ENCODE assay signal across 20 mouse cellular contexts in genomic region chr5:36100488-36100887, GRCm38 (mm10).
"Had no signal": no experiment of that assay in that cellular context is flagged by ENCODE, and none has a peak within 500 bp of the region (broad histone marks: within the 10 kb centered on the region; RNA-seq: fewer than 3 reads in every experiment).

No protein-coding gene starts in this region.

- H3K4me2 ChIP-seq: hindbrain, embryonic 15.5 days; intestine, embryonic 15.5 days; limb, embryonic 13.5 days; liver, embryonic 12.5 days; liver, embryonic 15.5 days; neural tube, embryonic 13.5 days had no signal

- H3K9me3 ChIP-seq: hindbrain, embryonic 15.5 days; intestine, embryonic 15.5 days; limb, embryonic 10.5 days; liver, embryonic 12.5 days; liver, embryonic 15.5 days; neural tube, embryonic 13.5 days had no signal

- H3K9ac ChIP-seq: hindbrain, embryonic 15.5 days; intestine, embryonic 15.5 days; limb, embryonic 13.5 days; liver, embryonic 12.5 days; liver, embryonic 15.5 days; neural tube, embryonic 13.5 days had no signal

- H3K27me3 ChIP-seq: hindbrain, embryonic 15.5 days; intestine, embryonic 15.5 days; limb, embryonic 13.5 days; liver, embryonic 12.5 days; liver, embryonic 15.5 days had no signal

- DNase-seq: kidney, adult 8-10 months; layer of hippocampus, adult 9-11 months; liver; retina, postnatal 1 day; right cerebral cortex, postnatal 25 days; spleen, adult 18-20 months; thymus, adult 2 months; thymus, postnatal 25 days had no signal

- ATAC-seq: liver, embryonic 12.5 days; midbrain, embryonic 16.5 days had no signal

- H3K4me1 ChIP-seq: liver, embryonic 12.5 days; liver, embryonic 15.5 days had no signal

- H3K4me3 ChIP-seq: hindbrain, embryonic 15.5 days; intestine, embryonic 15.5 days; layer of hippocampus, adult 2 months; limb, embryonic 10.5 days; limb, embryonic 13.5 days; liver, embryonic 12.5 days; liver, embryonic 15.5 days; myocyte; neural tube, embryonic 13.5 days had no signal

- H3K27ac ChIP-seq: hindbrain, embryonic 15.5 days; intestine, embryonic 15.5 days; kidney, postnatal 0 days; layer of hippocampus, adult 2 months; limb, embryonic 10.5 days; limb, embryonic 13.5 days; liver, embryonic 12.5 days; liver, embryonic 15.5 days; macrophage; neural tube, embryonic 13.5 days had no signal

- H3K36me3 ChIP-seq: hindbrain, embryonic 15.5 days; intestine, embryonic 15.5 days; limb, embryonic 10.5 days; limb, embryonic 13.5 days; liver, embryonic 12.5 days; liver, embryonic 15.5 days; neural tube, embryonic 13.5 days had no signal
